Mouse (Mus musculus): ENCODE data around the gene Zbtb16. TPM values are rescaled to one million over a fixed set of nuclear protein-coding genes. Genes with fewer than 3 reads are reported as not detected.

Gene Zbtb16
- total and polyA plus RNA-seq, 3 experiments = 0.04 to 0.72 TPM; not detected in 1

DNA sequence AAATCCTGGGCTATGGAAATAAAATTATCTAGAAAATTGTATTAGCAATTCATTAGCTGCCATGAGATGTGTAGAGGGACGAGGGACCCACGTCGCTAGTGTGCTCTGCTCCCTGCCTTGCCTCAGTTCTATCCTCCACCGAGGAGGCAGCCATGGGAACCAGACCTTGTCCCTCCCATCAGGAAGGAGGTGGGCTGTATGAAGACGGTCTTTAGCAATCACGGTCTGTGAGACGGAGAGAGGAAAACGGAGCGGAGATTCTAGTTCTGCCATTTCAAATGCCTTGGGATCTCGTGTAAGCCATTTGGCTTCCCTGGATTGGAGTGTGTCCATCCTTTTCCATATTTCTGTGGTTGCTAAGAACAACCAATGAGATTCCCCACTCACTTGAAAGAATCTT lies 166.3 kb downstream of the Zbtb16 start:
- Histone ChIP-seq H3K36me3 (ENCODE audit: control insufficient read depth in 1 of 2, insufficient read depth in 2 of 2, low read length in 2 of 2) (no peaks in the 10 kb centered on the region), H3K9ac (ENCODE audit: control insufficient read depth, low read depth, low read length, poor library complexity, severe bottlenecking) (no peak overlapping the region), H3K27ac (ENCODE audit: control insufficient read depth, low read depth, low read length) (no peak overlapping the region), H3K27me3 (ENCODE audit: control insufficient read depth in 1 of 2, insufficient read depth in 2 of 2, low read length in 2 of 2) (no peaks in the 10 kb centered on the region; a peak in 2 of 4 replicates), H3K79me2 (ENCODE audit: control insufficient read depth, insufficient read depth, low read length, poor library complexity) (no peaks in the 10 kb centered on the region), H3K9me3 (replicated peaks; ENCODE audit: insufficient read depth, low read length) (no peaks in the 10 kb centered on the region), H3K4me3 (ENCODE audit: control insufficient read depth in 1 of 2, insufficient read depth in 1 of 2, low read depth in 2 of 2, low read length in 2 of 2) (no peak overlapping the region), H3K4me1 (ENCODE audit: control insufficient read depth in 1 of 2, insufficient read depth in 2 of 2, low read length in 2 of 2) (no peaks in the 10 kb centered on the region)
- TF ChIP-seq JUND (IDR thresholded peaks at IDR 0.05; ENCODE audit: low read depth, low read length) = no peak
- TF ChIP-seq MEF2A (IDR thresholded peaks at IDR 0.05; ENCODE audit: extremely low read depth, insufficient replicate concordance, low read depth, low read length, poor library complexity, severe bottlenecking) = no peak
- no peak for TF ChIP-seq BHLHE40 (IDR thresholded peaks at IDR 0.05; ENCODE audit: borderline replicate concordance, low read depth, low read length)
- TF ChIP-seq NRF1 (IDR thresholded peaks at IDR 0.05; ENCODE audit: insufficient read depth, low read depth, low read length, poor library complexity, severe bottlenecking) = no peak
- TF ChIP-seq E2F4 (IDR thresholded peaks at IDR 0.05; ENCODE audit: borderline replicate concordance, low read depth, low read length) = no peak
- no peak for TF ChIP-seq POLR2AphosphoS2 (IDR thresholded peaks at IDR 0.05; ENCODE audit: low read length)
- no peak for TF ChIP-seq ZNF384 (IDR thresholded peaks at IDR 0.05; ENCODE audit: low read depth, low read length)
- TF ChIP-seq MAFK (IDR thresholded peaks at IDR 0.05; ENCODE audit: borderline replicate concordance, low read depth, low read length) = no peak
- no peak for TF ChIP-seq USF2 (IDR thresholded peaks at IDR 0.05; ENCODE audit: borderline replicate concordance in 1 of 2, insufficient read depth in 1 of 2, low read depth in 1 of 2, low read length in 2 of 2)
- no peak for TF ChIP-seq SMC3 (IDR thresholded peaks at IDR 0.05; ENCODE audit: low read depth, low read length)
- TF ChIP-seq USF1 (IDR thresholded peaks at IDR 0.05; ENCODE audit: low read depth, low read length) = no peak
- no peak for TF ChIP-seq MAX (IDR thresholded peaks at IDR 0.05; ENCODE audit: low read length)
- TF ChIP-seq HCFC1 (IDR thresholded peaks at IDR 0.05; ENCODE audit: low read depth, low read length) = no peak
- TF ChIP-seq TAL1 (IDR thresholded peaks at IDR 0.05; ENCODE audit: low read length) = no peak
- no peak for TF ChIP-seq RCOR1 (IDR thresholded peaks at IDR 0.05; ENCODE audit: low read depth, low read length)
- no peak for TF ChIP-seq CTCF (IDR thresholded peaks at IDR 0.05 in 2 of 3, conservative IDR thresholded peaks at IDR 0.05 in 1 of 3; ENCODE audit: control insufficient read depth in 1 of 3, insufficient read depth in 1 of 3, low read depth in 2 of 3, low read length in 3 of 3, poor library complexity in 1 of 3, severe bottlenecking in 1 of 3)
- TF ChIP-seq KAT2A (conservative IDR thresholded peaks at IDR 0.05; ENCODE audit: low read depth, low read length) = no peak
- TF ChIP-seq GATA1 (IDR thresholded peaks at IDR 0.05; ENCODE audit: low read depth, low read length) = no peak
- no peak for TF ChIP-seq MYB (IDR thresholded peaks at IDR 0.05; ENCODE audit: low read depth, low read length)
- no peak for TF ChIP-seq GABPA (IDR thresholded peaks at IDR 0.05; ENCODE audit: low read depth, low read length)
- DNase-seq (ENCODE audit: low read depth, low spot score) = no peak

DNA sequence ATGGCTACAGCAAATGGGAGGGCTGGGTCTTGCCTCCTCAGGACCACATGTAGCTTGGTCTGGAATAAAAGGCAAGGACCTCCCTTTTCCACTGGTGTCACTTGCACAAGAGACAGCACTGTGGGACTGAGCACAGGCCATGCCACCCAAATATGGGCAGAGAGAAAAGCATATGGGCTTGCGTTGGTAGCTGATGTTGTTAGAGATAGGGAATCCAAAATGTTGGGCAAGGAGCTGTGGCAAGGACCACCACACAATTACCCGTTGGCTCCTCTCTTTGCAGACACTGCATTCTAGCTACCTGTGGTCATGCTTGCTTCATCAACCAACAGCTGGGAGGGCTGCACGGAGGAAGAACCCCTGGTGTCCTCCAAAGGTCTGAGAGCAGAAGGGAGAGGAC lies 169.3 kb downstream of the Zbtb16 start:
- no peak for DNase-seq (ENCODE audit: low read depth, low spot score)
- no peak overlapping the region for H3K9ac ChIP-seq (ENCODE audit: control insufficient read depth, low read depth, low read length, poor library complexity, severe bottlenecking)
- no peaks in the 10 kb centered on the region for H3K36me3 ChIP-seq (ENCODE audit: control insufficient read depth in 1 of 2, insufficient read depth in 2 of 2, low read length in 2 of 2)
- H3K79me2 ChIP-seq (ENCODE audit: control insufficient read depth, insufficient read depth, low read length, poor library complexity) = no peaks in the 10 kb centered on the region
- H3K27ac ChIP-seq (ENCODE audit: control insufficient read depth, low read depth, low read length) = no peak overlapping the region
- no peaks in the 10 kb centered on the region for H3K4me1 ChIP-seq (ENCODE audit: control insufficient read depth in 1 of 2, insufficient read depth in 2 of 2, low read length in 2 of 2)
- no peaks in the 10 kb centered on the region; a peak in 1 of 4 replicates for H3K27me3 ChIP-seq (ENCODE audit: control insufficient read depth in 1 of 2, insufficient read depth in 2 of 2, low read length in 2 of 2)
- H3K9me3 ChIP-seq (replicated peaks; ENCODE audit: insufficient read depth, low read length) = no peaks in the 10 kb centered on the region
- TF ChIP-seq E2F4 (IDR thresholded peaks at IDR 0.05; ENCODE audit: borderline replicate concordance, low read depth, low read length) (no peak), USF2 (IDR thresholded peaks at IDR 0.05; ENCODE audit: borderline replicate concordance in 1 of 2, insufficient read depth in 1 of 2, low read depth in 1 of 2, low read length in 2 of 2) (no peak)
- H3K4me3 ChIP-seq (ENCODE audit: control insufficient read depth in 1 of 2, insufficient read depth in 1 of 2, low read depth in 2 of 2, low read length in 2 of 2) = no peak overlapping the region
